Mouse (Mus musculus) myocyte (in vitro differentiated cells): ENCODE measurements at regions not wholly inside any gene's neighbourhood (a gene's known extent, or its start where the extent isn't known, plus 50 kb on each side); places are given as distances from the start of the nearest gene placed in this dataset.

Experiments
- H3K27me3 ChIP-seq: one replicate; pipeline ENCODE4 v1.6.1; 2011; ENCODE audit not compliant: control insufficient read depth, insufficient read depth, insufficient read length
- H3K36me3 ChIP-seq: one replicate; pipeline ENCODE4 v1.6.1; 2011; ENCODE audit not compliant: control insufficient read depth, insufficient read depth
- H3K4me2 ChIP-seq: one replicate; pipeline ENCODE4 v1.6.1; 2011; ENCODE audit warnings: low read depth, control low read depth
- H3K4me3 ChIP-seq: one replicate; pipeline ENCODE4 v1.5.1; 2011; ENCODE audit warnings: mild to moderate bottlenecking, control low read depth, moderate library complexity
- H3K79me2 ChIP-seq: one replicate; pipeline ENCODE4 v1.6.1; 2011; ENCODE audit not compliant: control insufficient read depth, insufficient read depth
- H3ac ChIP-seq: one replicate; pipeline ENCODE4 v1.6.1; 2011; ENCODE audit not compliant: control insufficient read depth, insufficient read length
- E2F4 ChIP-seq: IDR thresholded peaks from one replicate; pipeline ENCODE4 v1.6.1; 2011; ENCODE audit warnings: mild to moderate bottlenecking, control low read depth, moderate library complexity; ENCODE audit not compliant: insufficient read depth
- MAX ChIP-seq: IDR thresholded peaks from one replicate; pipeline ENCODE4 v1.6.1; 2011; ENCODE audit warnings: low read depth, mild to moderate bottlenecking, control low read depth
- MYOD1 ChIP-seq, 3 experiments: IDR thresholded peaks; one replicate each; pipeline ENCODE4 v1.6.1; 2011; ENCODE audit warnings: control low read depth in 2 of 3, low read depth in 2 of 3, mild to moderate bottlenecking in 2 of 3, moderate library complexity in 1 of 3; ENCODE audit not compliant: insufficient read length in 2 of 3, control insufficient read depth in 1 of 3
- POLR2AphosphoS2 ChIP-seq: IDR thresholded peaks from one replicate; pipeline ENCODE4 v1.6.1; 2011; ENCODE audit warnings: low read depth, control low read depth; ENCODE audit not compliant: insufficient read length
- SRF ChIP-seq: IDR thresholded peaks from one replicate; pipeline ENCODE4 v1.6.1; 2011; ENCODE audit warnings: low read depth; ENCODE audit not compliant: control insufficient read depth, insufficient read length
- TCF12 ChIP-seq: IDR thresholded peaks from one replicate; pipeline ENCODE4 v1.6.1; 2011; ENCODE audit warnings: mild to moderate bottlenecking, control low read depth; ENCODE audit not compliant: poor library complexity, insufficient read depth, severe bottlenecking
- USF1 ChIP-seq: IDR thresholded peaks from one replicate; pipeline ENCODE4 v1.6.1; 2011; ENCODE audit warnings: low read depth, mild to moderate bottlenecking, control low read depth, moderate library complexity

DNA sequence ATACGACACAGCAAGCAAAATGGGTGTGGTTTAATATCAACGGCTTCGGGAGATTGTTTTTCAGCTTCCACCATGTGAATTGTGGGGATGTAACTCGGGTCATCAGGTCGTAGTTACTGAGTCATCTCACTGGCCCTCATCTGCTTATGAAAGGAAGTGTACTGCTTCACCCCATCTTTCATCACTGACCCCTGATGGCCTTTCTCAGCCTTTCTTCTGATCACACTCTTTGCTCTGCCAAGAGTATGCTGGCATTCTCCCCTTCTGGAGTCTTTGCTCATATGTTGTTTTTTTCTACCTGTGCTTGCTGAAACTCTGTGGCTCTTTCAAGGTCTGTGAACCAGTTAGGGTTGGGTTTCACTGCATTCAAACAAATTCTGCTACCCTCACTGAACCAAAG, 50.6 kb upstream of the Tgm3 start:
- Histone ChIP-seq H3K4me3 (no peak overlapping the region), H3K36me3 (no peaks in the 10 kb centered on the region), H3K27me3 (peaks cover 39% of the 10 kb centered on the region), H3K4me2 (no peak overlapping the region), H3K79me2 (no peaks in the 10 kb centered on the region), H3ac (no peak overlapping the region)
- TF ChIP-seq MYOD1 (IDR thresholded peaks at IDR 0.05; ENCODE audit: control insufficient read depth in 1 of 3, insufficient read length in 2 of 3, low read depth in 2 of 3) (no peak), MAX (no peak), POLR2AphosphoS2 (no peak), TCF12 (no peak), E2F4 (no peak), USF1 (no peak), SRF (no peak)
